Mouse (Mus musculus) small intestine, adult 2 months (tissue): ENCODE results near the gene Rbm39.

ENCODE experiments used
- CTCF ChIP-seq: fragments of 200-500 bp; IDR thresholded peaks from 2 replicates; pipeline ENCODE4 v1.5.1; 2012; ENCODE audit warnings: low read depth, mild to moderate bottlenecking, control low read depth, inconsistent platforms, low read length, moderate library complexity, mixed read lengths; ENCODE audit not compliant: insufficient replicate concordance, insufficient read length; ENCODE audit errors: extremely low read depth
- POLR2A ChIP-seq: fragments of 200-500 bp; IDR thresholded peaks from 2 replicates; pipeline ENCODE4 v1.6.1; 2012; ENCODE audit warnings: low read depth, mild to moderate bottlenecking, control low read depth, inconsistent platforms, low read length, moderate library complexity

GRCm38 (mm10) chr2:156191540-156191939, 11.5 kb upstream of the Rbm39 start:
- TF ChIP-seq CTCF (no peak), POLR2A (no peak)
